Mouse (Mus musculus) C2C12 (cell line): ENCODE measurements at regions not wholly inside any gene's neighbourhood (a gene's known extent, or its start where the extent isn't known, plus 50 kb on each side); places are given as distances from the start of the nearest gene placed in this dataset.

Experiments
- CEBPB ChIP-seq: IDR thresholded peaks from one replicate; pipeline ENCODE4 v1.6.1; 2011; ENCODE audit warnings: low read depth, mild to moderate bottlenecking, control low read depth, moderate library complexity
- CTCF ChIP-seq: IDR thresholded peaks from one replicate; pipeline ENCODE4 v1.5.1; 2011; ENCODE audit not compliant: control insufficient read depth, insufficient read depth, insufficient read length
- FOSL1 ChIP-seq: IDR thresholded peaks from one replicate; pipeline ENCODE4 v1.8.0; 2011; ENCODE audit warnings: mild to moderate bottlenecking, low read length; ENCODE audit not compliant: poor library complexity, insufficient read depth, severe bottlenecking
- MAX ChIP-seq: IDR thresholded peaks from one replicate; pipeline ENCODE4 v1.6.1; 2011; ENCODE audit warnings: mild to moderate bottlenecking, control low read depth
- MYOD1 ChIP-seq: IDR thresholded peaks from one replicate; pipeline ENCODE4 v1.6.1; 2011; ENCODE audit warnings: low read depth; ENCODE audit not compliant: control insufficient read depth, insufficient read length
- MYOG ChIP-seq: IDR thresholded peaks from one replicate; pipeline ENCODE4 v1.6.1; 2011; ENCODE audit not compliant: control insufficient read depth, insufficient read length; ENCODE audit errors: extremely low read depth
- USF1 ChIP-seq: IDR thresholded peaks from one replicate; pipeline ENCODE4 v1.6.1; 2011; ENCODE audit warnings: low read depth, mild to moderate bottlenecking, control low read depth, moderate library complexity

DNA sequence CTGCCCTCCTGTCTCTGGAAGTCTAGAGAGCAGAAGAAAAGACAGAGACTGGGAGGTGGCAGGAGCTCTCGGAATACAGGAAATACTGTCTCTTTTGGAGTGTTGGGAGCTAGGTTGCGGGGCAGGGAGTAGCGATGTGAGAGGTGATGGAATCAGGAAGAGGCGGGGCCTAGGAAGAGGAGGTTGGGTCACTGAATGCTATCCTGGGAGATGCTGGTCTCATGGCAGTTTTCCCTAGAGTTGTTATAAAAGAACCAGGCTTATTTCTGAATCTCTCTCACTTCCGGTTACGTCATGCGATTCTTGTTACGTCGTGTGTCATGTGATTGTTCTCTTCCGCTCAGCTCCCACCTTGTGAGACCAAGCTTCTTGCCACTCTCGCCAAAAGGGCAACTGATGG is 58.9 kb upstream of the Ralgapa2 start:
- TF ChIP-seq FOSL1 = no peak
- no peak for TF ChIP-seq CTCF
- TF ChIP-seq MYOD1 = no peak
- TF ChIP-seq USF1 = no peak
- no peak for TF ChIP-seq MAX
- no peak for TF ChIP-seq CEBPB
- TF ChIP-seq MYOG = no peak
